Mouse (Mus musculus) forelimb bud, embryonic 11.5 days (tissue): ENCODE results near the gene Dazap1.

Source experiments
- DNase-seq: peaks from one replicate; pipeline ENCODE4 v3.0.0-alpha.2; 2012; ENCODE audit warnings: low read depth, low spot score

Gene Dazap1

DNA sequence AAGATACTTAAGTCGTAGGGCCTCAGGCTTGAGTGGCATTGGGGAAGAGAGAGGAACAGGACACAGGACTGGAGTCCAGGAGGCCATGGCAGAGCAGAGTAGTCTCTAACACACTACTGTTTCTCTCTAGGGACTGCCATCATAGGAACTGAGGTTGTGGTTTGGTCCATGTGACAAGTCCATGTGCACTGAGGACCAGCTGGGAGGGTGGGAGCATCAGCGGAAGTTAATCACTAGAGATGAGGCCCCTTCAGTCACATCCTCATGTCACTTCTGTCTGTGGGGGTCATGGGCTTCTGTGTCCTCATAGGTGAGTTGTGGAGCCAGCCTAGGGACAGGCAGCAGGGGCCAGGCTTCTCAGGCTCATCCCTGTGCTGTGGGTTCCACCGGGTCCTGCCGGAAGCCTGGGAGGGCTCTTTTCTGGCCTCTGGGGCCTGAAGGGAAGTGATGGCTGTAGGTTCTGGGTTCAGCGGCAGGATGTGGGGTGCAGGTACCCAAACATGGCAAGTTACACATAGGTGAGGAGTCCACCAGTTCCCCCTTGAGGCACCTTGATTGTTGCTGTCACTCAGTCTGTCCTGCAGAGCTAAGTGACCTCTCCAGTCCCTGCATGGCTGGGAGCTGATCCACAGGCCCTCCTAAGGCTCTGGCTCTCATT is 10.0 kb downstream of the Dazap1 start:
- no peak for DNase-seq

- no peak for DNase-seq
Measured at GRCm38 (mm10) chr10:80271870-80272585, 10.7 kb downstream of the Dazap1 start.

- DNase-seq = no peak
Measured at GRCm38 (mm10) chr10:80273847-80274246, 12.6 kb downstream of the Dazap1 start.

DNA sequence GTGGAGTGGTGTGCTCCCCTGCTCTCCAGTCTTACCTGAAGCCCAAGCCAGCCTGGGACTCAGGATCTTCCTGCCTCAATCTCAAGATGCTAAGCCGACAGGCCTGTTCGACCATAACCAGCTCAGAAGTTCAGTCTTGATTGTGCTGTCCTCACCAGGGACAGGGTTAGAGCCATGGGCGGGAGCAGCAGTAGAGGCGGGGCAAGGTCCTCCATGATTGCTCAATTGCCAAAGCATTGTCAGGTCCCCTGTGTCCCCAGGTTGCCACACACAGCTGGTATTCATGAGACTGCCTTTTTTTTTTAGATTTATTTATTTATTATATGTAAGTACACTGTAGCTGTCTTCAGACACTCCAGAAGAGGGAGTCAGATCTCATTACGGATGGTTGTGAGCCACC is 15.0 kb downstream of the Dazap1 start:
- DNase-seq = no peak

- DNase-seq = no peak
Measured at GRCm38 (mm10) chr10:80278390-80278789, 17.1 kb downstream of the Dazap1 start.

GRCm38 (mm10) chr10:80279273-80279672 is 18.0 kb downstream of the Dazap1 start:
- DNase-seq = no peak

- no peak for DNase-seq
Measured at GRCm38 (mm10) chr10:80281304-80281703, 20.0 kb downstream of the Dazap1 start.

- no peak for DNase-seq
Measured at GRCm38 (mm10) chr10:80281921-80282371, 20.7 kb downstream of the Dazap1 start.

DNA sequence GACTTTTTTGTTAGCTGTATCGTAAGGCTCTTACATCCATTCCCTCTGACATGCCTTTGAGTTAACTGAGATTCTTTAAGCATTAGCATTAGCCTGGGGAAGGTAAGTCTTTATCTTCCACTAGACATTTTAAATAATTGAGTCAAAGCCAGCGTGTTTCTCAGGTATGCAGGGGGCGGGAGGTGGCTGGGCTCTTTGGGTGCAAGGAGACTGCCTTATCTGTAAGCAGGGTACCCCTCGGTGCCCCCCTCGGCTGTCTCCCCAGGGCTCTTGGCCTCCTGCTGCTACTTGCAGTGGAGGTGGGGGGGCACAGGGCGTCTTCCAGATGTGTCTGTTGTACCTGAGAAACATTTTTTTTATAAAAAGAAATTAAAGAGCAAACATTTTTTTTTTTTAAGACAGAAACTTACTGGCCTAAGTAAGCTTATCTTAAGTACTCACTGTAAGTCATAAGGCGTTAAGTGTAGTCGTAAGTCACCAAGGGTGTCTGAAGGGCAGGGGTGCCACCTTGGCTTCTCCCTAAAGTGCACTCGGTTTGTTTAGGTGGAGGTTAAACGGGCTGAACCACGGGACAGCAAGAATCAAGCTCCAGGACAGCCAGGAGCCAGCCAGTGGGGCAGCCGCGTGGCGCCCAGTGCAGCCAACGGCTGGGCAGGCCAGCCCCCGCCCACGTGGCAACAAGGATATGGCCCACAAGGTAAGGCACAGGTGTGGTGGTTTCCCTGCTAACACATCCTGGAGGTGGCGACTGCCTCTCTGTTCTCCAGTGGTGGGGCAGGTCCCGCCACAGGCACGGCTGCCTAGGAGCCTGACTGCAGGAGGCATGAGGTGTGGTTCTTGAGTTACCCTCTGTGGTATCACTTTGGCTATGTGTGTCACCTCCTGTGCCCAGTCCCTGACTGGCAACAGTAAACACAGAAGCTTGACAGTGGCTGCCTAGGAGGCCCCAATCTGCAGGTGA is 21.5 kb downstream of the Dazap1 start:
- DNase-seq = no peak

GRCm38 (mm10) chr10:80285222-80286070 is 24.2 kb downstream of the Dazap1 start:
- DNase-seq = no peak

DNA sequence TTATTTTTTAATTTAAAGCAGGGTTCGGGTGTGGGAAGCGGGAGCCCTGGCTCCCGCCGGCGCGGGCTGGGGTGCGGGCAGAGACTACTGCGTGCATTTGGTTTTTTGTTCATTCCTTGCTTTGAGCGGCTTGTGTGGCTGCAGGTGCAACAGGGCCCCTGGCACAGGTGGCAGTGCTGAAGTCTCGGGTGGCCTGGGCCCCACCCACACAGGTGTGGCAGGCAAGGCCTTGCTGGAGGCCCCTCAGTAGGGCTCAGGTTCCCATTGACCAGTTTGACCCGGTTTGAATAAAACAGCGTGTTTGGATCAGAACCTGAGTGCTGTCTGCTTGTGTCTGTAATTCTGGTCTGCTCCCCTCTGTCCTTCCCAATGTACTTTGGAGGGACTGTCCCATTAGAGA is 26.8 kb downstream of the Dazap1 start:
- no peak for DNase-seq

GRCm38 (mm10) chr10:80288657-80289056 is 27.4 kb downstream of the Dazap1 start:
- DNase-seq = no peak

- peak; percentile 96 for DNase-seq
Measured at GRCm38 (mm10) chr10:80292251-80293146, 31.2 kb downstream of the Dazap1 start, which contains the start of gene Rps15. Gene Rps15, plus strand, starts transcription at chr10:80292453.

DNA sequence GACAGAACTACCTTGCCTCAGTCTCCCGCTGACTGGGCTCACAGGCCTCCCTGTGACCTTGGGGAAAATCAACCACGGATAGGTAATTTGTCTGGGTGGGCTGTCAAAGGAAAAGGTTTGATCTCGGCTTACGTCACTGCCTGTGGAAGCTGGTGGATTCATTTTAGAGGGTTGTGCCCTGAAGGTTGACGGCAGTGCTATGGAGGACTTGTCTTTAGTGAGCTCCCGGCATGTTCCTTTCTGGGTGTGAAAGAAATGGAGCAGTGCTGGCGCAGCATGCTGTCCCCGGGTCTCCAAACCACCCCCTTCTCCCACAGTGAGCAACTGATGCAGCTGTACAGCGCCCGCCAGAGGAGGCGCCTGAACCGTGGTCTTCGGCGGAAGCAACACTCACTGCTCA is 32.0 kb downstream of the Dazap1 start:
- DNase-seq = no peak

GRCm38 (mm10) chr10:80294311-80294710 is 33.0 kb downstream of the Dazap1 start:
- DNase-seq = no peak

- no peak for DNase-seq
Measured at GRCm38 (mm10) chr10:80294788-80295303, 33.6 kb downstream of the Dazap1 start.

- DNase-seq = peak; percentile 60
Measured at GRCm38 (mm10) chr10:80295618-80296425, 34.5 kb downstream of the Dazap1 start, which contains the start of gene Apc2. Gene Apc2, plus strand, starts transcription at chr10:80295977.

DNA sequence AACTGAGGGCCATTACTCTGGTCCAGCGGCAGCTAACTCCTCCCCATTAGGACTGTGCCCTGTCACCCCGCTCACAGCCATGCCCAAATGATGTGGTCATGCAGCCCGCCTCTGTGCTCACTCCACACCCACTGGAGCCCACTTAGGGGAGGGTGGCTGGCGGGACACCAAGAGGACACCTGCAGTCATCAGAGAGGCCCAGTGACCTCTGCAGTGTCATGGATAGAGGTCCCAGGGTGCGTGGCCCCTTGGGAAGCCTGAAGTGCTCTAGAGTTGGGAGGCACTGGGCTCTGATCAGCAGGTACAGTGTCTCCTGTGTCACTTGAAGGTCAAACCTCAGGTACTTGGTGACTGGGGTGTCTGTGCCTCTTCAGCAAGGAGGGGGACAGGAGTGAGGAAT is 35.5 kb downstream of the Dazap1 start:
- no peak for DNase-seq
